Mouse (Mus musculus) frontal cortex, adult (tissue): ENCODE results near the gene 1700025C18Rik.

Experiments used
- ATAC-seq: cut with Nextera tagmentation; 2 replicates; pipeline ENCODE4 v1.9.2; 2017; ENCODE audit warnings: mild to moderate bottlenecking, moderate library complexity, mixed read lengths; ENCODE audit not compliant: low TSS enrichment

1700025C18Rik gene

GRCm38 (mm10) chr2:165090650-165091049, at the start of gene 1700025C18Rik:
Gene 1700025C18Rik, minus strand, starts transcription at chr2:165090750.
- no peak for ATAC-seq

- 0 out of 2 replicates have a peak, but pooled peaks have one; percentile 34 for ATAC-seq
Measured at GRCm38 (mm10) chr2:165136049-165136448, 45.5 kb upstream of the 1700025C18Rik start.

GRCm38 (mm10) chr2:165133566-165133965, 43.0 kb upstream of the 1700025C18Rik start:
- ATAC-seq, result no peak

- ATAC-seq, result peak; percentile 50; the same call in 1 of the 2 replicates
Measured at GRCm38 (mm10) chr2:165131428-165131827, 40.9 kb upstream of the 1700025C18Rik start.

GRCm38 (mm10) chr2:165129189-165129588, 38.6 kb upstream of the 1700025C18Rik start:
- ATAC-seq, result no peak

- no peak for ATAC-seq
Measured at GRCm38 (mm10) chr2:165126896-165127562, 36.5 kb upstream of the 1700025C18Rik start.

GRCm38 (mm10) chr2:165121206-165121840, 30.8 kb upstream of the 1700025C18Rik start:
- peak; percentile 50; the same call in 1 of the 2 replicates for ATAC-seq

GRCm38 (mm10) chr2:165120765-165121164, 30.2 kb upstream of the 1700025C18Rik start:
- no peak for ATAC-seq

- no peak for ATAC-seq
Measured at GRCm38 (mm10) chr2:165113733-165114132, 23.2 kb upstream of the 1700025C18Rik start.

- no peak for ATAC-seq
Measured at GRCm38 (mm10) chr2:165112149-165112548, 21.6 kb upstream of the 1700025C18Rik start.

GRCm38 (mm10) chr2:165106585-165106984, 16.0 kb upstream of the 1700025C18Rik start:
- no peak for ATAC-seq

- ATAC-seq, result no peak
Measured at GRCm38 (mm10) chr2:165105513-165106079, 15.0 kb upstream of the 1700025C18Rik start.

- ATAC-seq, result no peak
Measured at GRCm38 (mm10) chr2:165102920-165103319, 12.4 kb upstream of the 1700025C18Rik start.

- ATAC-seq, result no peak
Measured at GRCm38 (mm10) chr2:165100749-165101148, 10.2 kb upstream of the 1700025C18Rik start.

- no peak for ATAC-seq
Measured at GRCm38 (mm10) chr2:165098861-165099260, 8.3 kb upstream of the 1700025C18Rik start.

- no peak for ATAC-seq
Measured at GRCm38 (mm10) chr2:165096367-165096766, 5.8 kb upstream of the 1700025C18Rik start.

GRCm38 (mm10) chr2:165092393-165092792, 1.8 kb upstream of the 1700025C18Rik start:
- ATAC-seq, result no peak

- no peak for ATAC-seq
Measured at GRCm38 (mm10) chr2:165091433-165091965, 949 bp upstream of the 1700025C18Rik start.

- no peak for ATAC-seq
Measured at GRCm38 (mm10) chr2:165089470-165089869, 1.1 kb downstream of the 1700025C18Rik start.

GRCm38 (mm10) chr2:165086634-165087033, 3.9 kb downstream of the 1700025C18Rik start:
- ATAC-seq, result no peak

- ATAC-seq, result no peak
Measured at GRCm38 (mm10) chr2:165081257-165081656, 9.3 kb downstream of the 1700025C18Rik start.

- no peak for ATAC-seq
Measured at GRCm38 (mm10) chr2:165080657-165081056, 9.9 kb downstream of the 1700025C18Rik start.

GRCm38 (mm10) chr2:165078605-165079004, 11.9 kb downstream of the 1700025C18Rik start:
- ATAC-seq, result no peak
